Mouse (Mus musculus) limb, embryonic 12.5 days (tissue): ENCODE measurements around the gene Cdkl2. TPM values are rescaled to one million over a fixed set of nuclear protein-coding genes. Genes with fewer than 3 reads are reported as not detected.

ENCODE experiments used
- ATAC-seq: fragments of 200-750 bp; cut with Nextera tagmentation; 2 replicates; pipeline ENCODE4 v1.8.0; 2017; ENCODE audit warnings: low read depth, moderate TSS enrichment; ENCODE audit not compliant: insufficient number of reproducible peaks, insufficient read depth, low FRiP score, low TSS enrichment
- H3K27ac ChIP-seq: fragments of 300-500 bp; sonication (generic); 2 replicates; pipeline ENCODE4 v1.5.1; 2016; ENCODE audit warnings: mild to moderate bottlenecking, moderate library complexity
- H3K27me3 ChIP-seq: fragments of 300-500 bp; sonication (generic); 2 replicates; pipeline ENCODE4 v1.6.1; 2016; ENCODE audit warnings: mild to moderate bottlenecking, moderate library complexity
- H3K36me3 ChIP-seq: fragments of 300-500 bp; sonication (generic); 2 replicates; pipeline ENCODE4 v1.6.1; 2016; ENCODE audit warnings: mild to moderate bottlenecking, moderate library complexity
- H3K4me1 ChIP-seq: fragments of 300-500 bp; sonication (generic); replicated peaks from 2 replicates; pipeline ENCODE4 v1.6.1; 2016
- H3K4me2 ChIP-seq: fragments of 300-500 bp; sonication (generic); 2 replicates; pipeline ENCODE4 v1.6.1; 2016; ENCODE audit warnings: mild to moderate bottlenecking, moderate library complexity
- H3K4me3 ChIP-seq: fragments of 300-500 bp; sonication (generic); replicated peaks from 2 replicates; pipeline ENCODE4 v1.5.1; 2016; ENCODE audit warnings: mild to moderate bottlenecking
- H3K9ac ChIP-seq: fragments of 300-500 bp; sonication (generic); replicated peaks from 2 replicates; pipeline ENCODE4 v1.6.1; 2016; ENCODE audit warnings: mild to moderate bottlenecking, moderate library complexity
- H3K9me3 ChIP-seq: fragments of 300-500 bp; sonication (generic); 2 replicates; pipeline ENCODE4 v1.6.1; 2016; ENCODE audit warnings: mild to moderate bottlenecking, moderate library complexity
- WGBS: fragments of 180-500 bp; shearing (Covaris S2); methylation state at CpG from one replicate; pipeline ENCODE4 v1.1.7; 2016; 5-methylcytosine and 5-hydroxymethylcytosine counted together
- polyA plus RNA-seq: library from polyadenylated mRNA; unstranded; fragments of >200 nt; fragmentation: Nextera tagmentation; extraction: Ambion mirVana; gene quantifications from 2 replicates; pipeline ENCODE4 v1.2.1, GENCODE M21; 2016

Gene Cdkl2
- 0.29 and 0.36 TPM in 2 replicates for polyA plus RNA-seq

- Histone ChIP-seq H3K4me3 (peak within 1 kb of the TSS; percentile 76), H3K9ac (peak within 1 kb of the TSS; percentile 58), H3K27me3 (peaks cover 19% of the 10 kb centered on the region), H3K27ac (no peak within 1 kb of the TSS), H3K36me3 (no peaks in the 10 kb centered on the region), H3K4me2 (peak within 1 kb of the TSS; percentile 97), H3K4me1 (peaks cover 7% of the 10 kb centered on the region; the same call in 1 of the 2 replicates), H3K9me3 (no peaks in the 10 kb centered on the region)
- 75% methylated on average over 4 of the region's 4 CpGs for WGBS
- ATAC-seq = no peak
Observed at GRCm38 (mm10) chr5:92043783-92044182, at the start of gene Cdkl2. Gene Cdkl2, minus strand, starts transcription at chr5:92043883.

GRCm38 (mm10) chr5:92087469-92087868 is 43.8 kb upstream of the Cdkl2 start:
- no peaks in the 10 kb centered on the region for H3K36me3 ChIP-seq
- H3K27me3 ChIP-seq = no peaks in the 10 kb centered on the region
- H3K4me3 ChIP-seq = no peak overlapping the region
- H3K9ac ChIP-seq = no peak overlapping the region
- no peaks in the 10 kb centered on the region for H3K9me3 ChIP-seq
- 0 out of 2 replicates have a peak, but pooled peaks cover 3% of the 10 kb centered on the region for H3K4me1 ChIP-seq
- no peak for ATAC-seq
- H3K27ac ChIP-seq = no peak overlapping the region
- H3K4me2 ChIP-seq = no peak overlapping the region
- 93% methylated on average over 4 of the region's 4 CpGs for WGBS

- no peaks in the 10 kb centered on the region for H3K36me3 ChIP-seq
- no peak overlapping the region for H3K4me2 ChIP-seq
- H3K4me3 ChIP-seq = no peak overlapping the region
- H3K4me1 ChIP-seq = peaks cover 16% of the 10 kb centered on the region
- H3K9ac ChIP-seq = no peak overlapping the region
- WGBS = 91% methylated on average over 7 of the region's 7 CpGs
- no peak overlapping the region for H3K27ac ChIP-seq
- no peaks in the 10 kb centered on the region for H3K9me3 ChIP-seq
- no peaks in the 10 kb centered on the region for H3K27me3 ChIP-seq
- ATAC-seq = no peak
Observed at GRCm38 (mm10) chr5:92085821-92086550, 42.3 kb upstream of the Cdkl2 start.

GRCm38 (mm10) chr5:92085246-92085645 is 41.6 kb upstream of the Cdkl2 start:
- no peak for ATAC-seq
- no peaks in the 10 kb centered on the region for H3K36me3 ChIP-seq

GRCm38 (mm10) chr5:92083417-92084038 is 39.8 kb upstream of the Cdkl2 start, which contains the start of gene G3bp2:
Gene G3bp2, minus strand, starts transcription at chr5:92083719.
- ATAC-seq = peak; percentile 97
- Histone ChIP-seq H3K9ac (peak within 1 kb of the TSS; percentile 96), H3K4me2 (peak within 1 kb of the TSS; percentile 69), H3K27me3 (no peaks in the 10 kb centered on the region), H3K27ac (peak within 1 kb of the TSS; percentile 99), H3K4me3 (peak within 1 kb of the TSS; percentile 96), H3K36me3 (no peaks in the 10 kb centered on the region), H3K9me3 (no peaks in the 10 kb centered on the region), H3K4me1 (peaks cover 28% of the 10 kb centered on the region)
- WGBS = 1% methylated on average over 65 of the region's 65 CpGs

More at GRCm38 (mm10) chr5:92085246-92085645, 41.6 kb upstream of the Cdkl2 start:
- no peak overlapping the region for H3K27ac ChIP-seq
- no peak overlapping the region for H3K4me2 ChIP-seq
- H3K4me1 ChIP-seq = peaks cover 23% of the 10 kb centered on the region
- H3K27me3 ChIP-seq = no peaks in the 10 kb centered on the region
- 74% methylated on average over 4 of the region's 4 CpGs for WGBS
- no peak overlapping the region for H3K9ac ChIP-seq
- no peaks in the 10 kb centered on the region for H3K9me3 ChIP-seq
- no peak overlapping the region for H3K4me3 ChIP-seq

- Histone ChIP-seq H3K9ac (peak overlapping the region; percentile 96), H3K36me3 (no peaks in the 10 kb centered on the region), H3K9me3 (no peaks in the 10 kb centered on the region), H3K27ac (peak overlapping the region; percentile 99), H3K27me3 (no peaks in the 10 kb centered on the region), H3K4me1 (peaks cover 28% of the 10 kb centered on the region), H3K4me2 (peak overlapping the region; percentile 69), H3K4me3 (peak overlapping the region; percentile 96)
- under 1% methylated on average over 51 of the region's 55 CpGs for WGBS
- ATAC-seq = no peak; the same call in 1 of the 2 replicates
Observed at GRCm38 (mm10) chr5:92082821-92083401, 39.2 kb upstream of the Cdkl2 start.

GRCm38 (mm10) chr5:92081326-92081725 is 37.6 kb upstream of the Cdkl2 start:
- H3K27ac ChIP-seq = no peak overlapping the region
- H3K4me3 ChIP-seq = peak overlapping the region; percentile 96
- H3K9ac ChIP-seq = peak overlapping the region; percentile 96; the same call in 1 of the 2 replicates
- H3K4me2 ChIP-seq = peak overlapping the region; percentile 69
- no peak for ATAC-seq
- peaks cover 28% of the 10 kb centered on the region for H3K4me1 ChIP-seq
- H3K9me3 ChIP-seq = no peaks in the 10 kb centered on the region
- no peaks in the 10 kb centered on the region for H3K36me3 ChIP-seq
- no peaks in the 10 kb centered on the region for H3K27me3 ChIP-seq
- 81% methylated on average over 3 of the region's 3 CpGs for WGBS

- Histone ChIP-seq H3K4me3 (no peak overlapping the region), H3K9ac (no peak overlapping the region), H3K4me2 (no peak overlapping the region), H3K27ac (no peak overlapping the region), H3K9me3 (no peaks in the 10 kb centered on the region), H3K36me3 (no peaks in the 10 kb centered on the region), H3K27me3 (no peaks in the 10 kb centered on the region), H3K4me1 (peaks cover 28% of the 10 kb centered on the region)
- no peak for ATAC-seq
- 83% methylated on average over 1 of the region's 1 CpGs for WGBS
Observed at GRCm38 (mm10) chr5:92080400-92080799, 36.7 kb upstream of the Cdkl2 start.

GRCm38 (mm10) chr5:92079304-92079703 is 35.6 kb upstream of the Cdkl2 start:
- no peak for ATAC-seq
- WGBS = 85% methylated on average over 1 of the region's 1 CpGs
- no peaks in the 10 kb centered on the region for H3K9me3 ChIP-seq
- no peak overlapping the region for H3K9ac ChIP-seq
- no peaks in the 10 kb centered on the region for H3K27me3 ChIP-seq
- H3K27ac ChIP-seq = no peak overlapping the region; the same call in 1 of the 2 replicates
- H3K36me3 ChIP-seq = no peaks in the 10 kb centered on the region
- no peak overlapping the region for H3K4me3 ChIP-seq
- peaks cover 26% of the 10 kb centered on the region for H3K4me1 ChIP-seq
- no peak overlapping the region for H3K4me2 ChIP-seq

- H3K36me3 ChIP-seq = no peaks in the 10 kb centered on the region
- no peaks in the 10 kb centered on the region for H3K27me3 ChIP-seq
- H3K4me3 ChIP-seq = no peak overlapping the region
- H3K4me2 ChIP-seq = no peak overlapping the region
- peaks cover 29% of the 10 kb centered on the region for H3K4me1 ChIP-seq
- no peaks in the 10 kb centered on the region for H3K9me3 ChIP-seq
- no peak for ATAC-seq
- no peak overlapping the region for H3K9ac ChIP-seq
- no peak overlapping the region for H3K27ac ChIP-seq
Observed at GRCm38 (mm10) chr5:92078751-92079150, 35.1 kb upstream of the Cdkl2 start.

GRCm38 (mm10) chr5:92076273-92076672 is 32.6 kb upstream of the Cdkl2 start:
- Histone ChIP-seq H3K27me3 (no peaks in the 10 kb centered on the region), H3K9me3 (no peaks in the 10 kb centered on the region), H3K36me3 (peaks cover 12% of the 10 kb centered on the region), H3K27ac (no peak overlapping the region), H3K4me2 (no peak overlapping the region), H3K4me1 (peaks cover 19% of the 10 kb centered on the region), H3K4me3 (no peak overlapping the region), H3K9ac (no peak overlapping the region)
- WGBS = 85% methylated on average over 1 of the region's 1 CpGs
- ATAC-seq = no peak
